Mouse (Mus musculus) ES-E14 (cell line): ENCODE measurements at regions not wholly inside any gene's neighbourhood (a gene's known extent, or its start where the extent isn't known, plus 50 kb on each side); places are given as distances from the start of the nearest gene placed in this dataset.

ENCODE experiments used
- CHD2 ChIP-seq: IDR thresholded peaks from 2 replicates; pipeline ENCODE4 v1.6.1; 2014; ENCODE audit warnings: mild to moderate bottlenecking, low read depth, low read length, inconsistent platforms
- HCFC1 ChIP-seq: IDR thresholded peaks from 2 replicates; pipeline ENCODE4 v1.6.1; 2012; ENCODE audit warnings: low read length, inconsistent platforms, borderline replicate concordance; ENCODE audit not compliant: insufficient read depth
- ZNF384 ChIP-seq: IDR thresholded peaks from 2 replicates; pipeline ENCODE4 v1.6.1; 2012; ENCODE audit warnings: low read depth, low read length, inconsistent platforms

- TF ChIP-seq ZNF384 (no peak), CHD2 (no peak), HCFC1 (no peak)
Observed at GRCm38 (mm10) chr15:5555381-5556066, 311.5 kb upstream of the Ptger4 start.
